13 mouse cellular contexts compared by ENCODE assay signal in genomic region chr7:19213385-19213784, GRCm38 (mm10). TPM values are rescaled to one million over a fixed set of nuclear protein-coding genes. Genes with fewer than 3 reads are reported as not detected.
DNase-seq lines count a peak whose midpoint lies in the region; ATAC-seq lines count a peak whose summit lies in the region.
"Had no signal": no experiment of that assay in that cellular context is flagged by ENCODE, and none has a peak within 500 bp of the region (broad histone marks: within the 10 kb centered on the region; RNA-seq: fewer than 3 reads in every experiment).

No protein-coding gene starts in this region.

- no peak for ATAC-seq in heart, embryonic 11.5 days (replicated peaks; ENCODE audit: insufficient number of reproducible peaks, low FRiP score, low TSS enrichment)
- ATAC-seq in lung, embryonic 15.5 days (ENCODE audit: borderline replicate concordance, extremely low read depth, low FRiP score, low TSS enrichment), result no peak
- ATAC-seq in heart, embryonic 16.5 days (replicated peaks; ENCODE audit: extremely low read depth, insufficient read depth, low FRiP score), result no peak
- ATAC-seq in liver, embryonic 15.5 days (ENCODE audit: insufficient read depth), result no peak

- no peaks in the 10 kb centered on the region for H3K36me3 ChIP-seq in heart, embryonic 11.5 days (ENCODE audit: control insufficient read depth, insufficient read depth, low read length)
- H3K36me3 ChIP-seq in heart, embryonic 10.5 days, result no peaks in the 10 kb centered on the region
- no peaks in the 10 kb centered on the region for H3K36me3 ChIP-seq in lung, embryonic 15.5 days
- H3K36me3 ChIP-seq in heart, embryonic 16.5 days (ENCODE audit: control insufficient read depth, insufficient read depth), result no peaks in the 10 kb centered on the region
- no peaks in the 10 kb centered on the region for H3K36me3 ChIP-seq in liver, embryonic 15.5 days (replicated peaks)

- no peak for DNase-seq in heart, embryonic 10.5 days (ENCODE audit: low spot score)
- no peak for DNase-seq in lung, postnatal 14 days
- no peak for DNase-seq in gastrocnemius, postnatal 25 days
- DNase-seq in retina, embryonic 14.5 days (ENCODE audit: low spot score), result no peak
- DNase-seq: B cell, adult 2 months; embryo, embryonic 11 days; right cerebral cortex, adult 18-20 months had no signal

- no peak overlapping the region for H3K27ac ChIP-seq in heart, embryonic 11.5 days (ENCODE audit: low read depth, low read length)
- H3K27ac ChIP-seq in heart, embryonic 10.5 days, result no peak overlapping the region
- no peak overlapping the region for H3K27ac ChIP-seq in lung, embryonic 15.5 days
- no peak overlapping the region for H3K27ac ChIP-seq in heart, embryonic 16.5 days (ENCODE audit: low read length)
- H3K27ac ChIP-seq in liver, embryonic 15.5 days (replicated peaks), result no peak overlapping the region
- H3K27ac ChIP-seq: forebrain, embryonic 13.5 days had no signal

- no peak overlapping the region for H3K9ac ChIP-seq in heart, embryonic 11.5 days (ENCODE audit: low read depth, low read length)
- H3K9ac ChIP-seq in lung, embryonic 15.5 days, result no peak overlapping the region
- H3K9ac ChIP-seq in heart, embryonic 16.5 days (ENCODE audit: low read length), result no peak overlapping the region
- no peak overlapping the region for H3K9ac ChIP-seq in liver, embryonic 15.5 days

- 0 out of 2 replicates have a peak, but pooled peaks cover 3% of the 10 kb centered on the region for H3K9me3 ChIP-seq in heart, embryonic 11.5 days (replicated peaks; ENCODE audit: control insufficient read depth, low read length)
- H3K9me3 ChIP-seq in heart, embryonic 10.5 days, result no peaks in the 10 kb centered on the region
- H3K9me3 ChIP-seq in lung, embryonic 15.5 days, result no peaks in the 10 kb centered on the region
- 0 out of 2 replicates have a peak, but pooled peaks cover 5% of the 10 kb centered on the region for H3K9me3 ChIP-seq in heart, embryonic 16.5 days (replicated peaks; ENCODE audit: control insufficient read depth, low read length)
- H3K9me3 ChIP-seq in liver, embryonic 15.5 days (replicated peaks), result 0 out of 2 replicates have a peak, but pooled peaks cover 5% of the 10 kb centered on the region

- H3K4me1 ChIP-seq in heart, embryonic 11.5 days (ENCODE audit: control insufficient read depth, insufficient read depth, low read length), result no peaks in the 10 kb centered on the region; the same call in 1 of the 2 replicates
- peaks cover 26% of the 10 kb centered on the region for H3K4me1 ChIP-seq in heart, embryonic 10.5 days
- peaks cover 13% of the 10 kb centered on the region; the same call in 1 of the 2 replicates for H3K4me1 ChIP-seq in lung, embryonic 15.5 days
- H3K4me1 ChIP-seq in heart, embryonic 16.5 days (ENCODE audit: control insufficient read depth, insufficient read depth, low read length), result peaks cover 22% of the 10 kb centered on the region
- peaks cover 10% of the 10 kb centered on the region for H3K4me1 ChIP-seq in liver, embryonic 15.5 days (replicated peaks)

- peak overlapping the region; percentile 5; the same call in 1 of the 2 replicates for H3K4me3 ChIP-seq in heart, embryonic 11.5 days (ENCODE audit: low read depth, low read length)
- no peak overlapping the region; the same call in 1 of the 2 replicates for H3K4me3 ChIP-seq in heart, embryonic 10.5 days
- no peak overlapping the region for H3K4me3 ChIP-seq in lung, embryonic 15.5 days
- H3K4me3 ChIP-seq in heart, embryonic 16.5 days (ENCODE audit: low read length), result peak overlapping the region; percentile 62
- no peak overlapping the region for H3K4me3 ChIP-seq in liver, embryonic 15.5 days (replicated peaks)

- WGBS in heart, embryonic 11.5 days (ENCODE audit: insufficient replicate concordance), result 44% methylated on average over 2 of the region's 2 CpGs
- WGBS in heart, embryonic 10.5 days, result 50% methylated on average over 2 of the region's 2 CpGs
- WGBS in lung, embryonic 15.5 days, result 61% methylated on average over 2 of the region's 2 CpGs
- WGBS in heart, embryonic 16.5 days, result 57% methylated on average over 2 of the region's 2 CpGs
- WGBS in liver, embryonic 15.5 days (ENCODE audit: insufficient replicate concordance), result 42% methylated on average over 2 of the region's 2 CpGs

- H3K4me2 ChIP-seq in heart, embryonic 11.5 days, result no peak overlapping the region
- peak overlapping the region; percentile 81 for H3K4me2 ChIP-seq in lung, embryonic 15.5 days
- peak overlapping the region; percentile 91 for H3K4me2 ChIP-seq in heart, embryonic 16.5 days (ENCODE audit: low read depth, low read length)
- peak overlapping the region; percentile 64; the same call in 1 of the 2 replicates for H3K4me2 ChIP-seq in liver, embryonic 15.5 days

- H3K27me3 ChIP-seq in heart, embryonic 11.5 days (ENCODE audit: control insufficient read depth, insufficient read depth, low read length), result peaks cover 2% of the 10 kb centered on the region
- H3K27me3 ChIP-seq in heart, embryonic 10.5 days (ENCODE audit: insufficient read depth, poor library complexity, severe bottlenecking), result peaks cover 18% of the 10 kb centered on the region
- peaks cover 4% of the 10 kb centered on the region; the same call in 1 of the 2 replicates for H3K27me3 ChIP-seq in lung, embryonic 15.5 days
- no peaks in the 10 kb centered on the region for H3K27me3 ChIP-seq in heart, embryonic 16.5 days (ENCODE audit: control insufficient read depth, insufficient read depth, low read length)
- H3K27me3 ChIP-seq in liver, embryonic 15.5 days, result peaks cover 74% of the 10 kb centered on the region

RNA-seq across cellular contexts. Expression of gene Gpr4, which starts 1.0 kb away (rescaled TPM):
- polyA plus RNA-seq in heart, embryonic 11.5 days (2014; fragmentation: Nextera tagmentation; extraction: Ambion mirVana), result 1.3 and 1.4 TPM in 2 replicates
- polyA plus RNA-seq in heart, embryonic 10.5 days (2016; fragmentation: Nextera tagmentation; extraction: Ambion mirVana), result 1.0 and 1.8 TPM in 2 replicates
- 2.2 TPM in 2 replicates for polyA plus RNA-seq in lung, embryonic 15.5 days (2015; fragmentation: Nextera tagmentation; extraction: Ambion mirVana)
- polyA plus RNA-seq in heart, embryonic 16.5 days (2015; fragmentation: Nextera tagmentation; extraction: Ambion mirVana), result 2.4 and 2.7 TPM in 2 replicates
- 0.50 TPM in 2 replicates for polyA plus RNA-seq in liver, embryonic 15.5 days (2015; fragmentation: Nextera tagmentation; extraction: Ambion mirVana)
- total RNA-seq in gastrocnemius, postnatal 25 days (2021), result 1 to 10 TPM; 1.7 to 2.4 TPM

RNA-seq across cellular contexts. Expression of gene Opa3, which starts 14.7 kb away (rescaled TPM):
- 41.2 and 41.6 TPM in 2 replicates for polyA plus RNA-seq in heart, embryonic 11.5 days (2014; fragmentation: Nextera tagmentation; extraction: Ambion mirVana)
- polyA plus RNA-seq in heart, embryonic 10.5 days (2016; fragmentation: Nextera tagmentation; extraction: Ambion mirVana), result 46.8 and 47.9 TPM in 2 replicates
- polyA plus RNA-seq in lung, embryonic 15.5 days (2015; fragmentation: Nextera tagmentation; extraction: Ambion mirVana), result 33.2 and 34.6 TPM in 2 replicates
- polyA plus RNA-seq in heart, embryonic 16.5 days (2015; fragmentation: Nextera tagmentation; extraction: Ambion mirVana), result 40.4 and 41.8 TPM in 2 replicates
- polyA plus RNA-seq in liver, embryonic 15.5 days (2015; fragmentation: Nextera tagmentation; extraction: Ambion mirVana), result 15.3 and 16.0 TPM in 2 replicates
- total RNA-seq in gastrocnemius, postnatal 25 days (2021), result 10 to 100 TPM; 39.4 to 41.3 TPM

RNA-seq across cellular contexts. Expression of gene Eml2, which starts 37.2 kb away (rescaled TPM):
- 5.4 and 6.9 TPM in 2 replicates for polyA plus RNA-seq in heart, embryonic 11.5 days (2014; fragmentation: Nextera tagmentation; extraction: Ambion mirVana)
- polyA plus RNA-seq in heart, embryonic 10.5 days (2016; fragmentation: Nextera tagmentation; extraction: Ambion mirVana), result 12.2 and 14.2 TPM in 2 replicates
- 10.7 and 12.2 TPM in 2 replicates for polyA plus RNA-seq in lung, embryonic 15.5 days (2015; fragmentation: Nextera tagmentation; extraction: Ambion mirVana)
- 23.5 and 26.2 TPM in 2 replicates for polyA plus RNA-seq in heart, embryonic 16.5 days (2015; fragmentation: Nextera tagmentation; extraction: Ambion mirVana)
- polyA plus RNA-seq in liver, embryonic 15.5 days (2015; fragmentation: Nextera tagmentation; extraction: Ambion mirVana), result 3.9 and 4.2 TPM in 2 replicates
- total RNA-seq in gastrocnemius, postnatal 25 days (2021), result 1 to 10 TPM; 8.4 to 9.4 TPM

RNA-seq across cellular contexts. Expression of gene Gipr, which starts 47.5 kb away (rescaled TPM):
- 9.0 and 10.8 TPM in 2 replicates for polyA plus RNA-seq in heart, embryonic 11.5 days (2014; fragmentation: Nextera tagmentation; extraction: Ambion mirVana)
- 9.7 and 12.8 TPM in 2 replicates for polyA plus RNA-seq in heart, embryonic 10.5 days (2016; fragmentation: Nextera tagmentation; extraction: Ambion mirVana)
- 3.2 and 5.1 TPM in 2 replicates for polyA plus RNA-seq in lung, embryonic 15.5 days (2015; fragmentation: Nextera tagmentation; extraction: Ambion mirVana)
- 104 and 107 TPM in 2 replicates for polyA plus RNA-seq in heart, embryonic 16.5 days (2015; fragmentation: Nextera tagmentation; extraction: Ambion mirVana)
- 0.36 and 1.0 TPM in 2 replicates for polyA plus RNA-seq in liver, embryonic 15.5 days (2015; fragmentation: Nextera tagmentation; extraction: Ambion mirVana)
- not detected for total RNA-seq in gastrocnemius, postnatal 25 days (2021)
- total RNA-seq: hematopoietic stem cell, adult 5-6 weeks had no signal

RNA-seq across cellular contexts. Expression of gene Vasp, which starts 58.2 kb away (rescaled TPM):
- 61.9 and 102 TPM in 2 replicates for polyA plus RNA-seq in heart, embryonic 11.5 days (2014; fragmentation: Nextera tagmentation; extraction: Ambion mirVana)
- polyA plus RNA-seq in heart, embryonic 10.5 days (2016; fragmentation: Nextera tagmentation; extraction: Ambion mirVana), result 99.0 and 112 TPM in 2 replicates
- 115 TPM in 2 replicates for polyA plus RNA-seq in lung, embryonic 15.5 days (2015; fragmentation: Nextera tagmentation; extraction: Ambion mirVana)
- 84.0 and 86.1 TPM in 2 replicates for polyA plus RNA-seq in heart, embryonic 16.5 days (2015; fragmentation: Nextera tagmentation; extraction: Ambion mirVana)
- 41.2 and 42.4 TPM in 2 replicates for polyA plus RNA-seq in liver, embryonic 15.5 days (2015; fragmentation: Nextera tagmentation; extraction: Ambion mirVana)
- total RNA-seq in gastrocnemius, postnatal 25 days (2021), result 10 to 100 TPM; 16.3 to 18.0 TPM

Comparison
In these comparisons a context has a peak if more than half of its experiments do, and no peak if none do; other contexts are left out.
1. H3K4me3 ChIP-seq: peak in heart, embryonic 11.5 days (single experiment) and heart, embryonic 16.5 days (single experiment); none in heart, embryonic 10.5 days (single experiment), lung, embryonic 15.5 days (single experiment) and liver, embryonic 15.5 days (single experiment).